Mouse (Mus musculus): ENCODE data around the gene Dppa2. TPM values are rescaled to one million over a fixed set of nuclear protein-coding genes. Genes with fewer than 3 reads are reported as not detected.
"Not testable (repeated sequence)": the region's sequence is repeated elsewhere in the genome, so short reads cannot be mapped to it uniquely, and the experiment has no call there.

Dppa2 gene
- not detected for polyA plus RNA-seq (2017; shearing (Covaris generic))

- ATAC-seq: no peak
Observed at GRCm38 (mm10) chr16:48303509-48303908, at the start of gene Dppa2. Dppa2 (plus strand) TSS chr16:48303908.

- no peak for ATAC-seq
Observed at GRCm38 (mm10) chr16:48254584-48254983, 49.1 kb upstream of the Dppa2 start.

GRCm38 (mm10) chr16:48259519-48259918, 44.2 kb upstream of the Dppa2 start:
- ATAC-seq: no peak

GRCm38 (mm10) chr16:48262901-48263300, 40.8 kb upstream of the Dppa2 start:
- ATAC-seq: no peak

GRCm38 (mm10) chr16:48265856-48266255, 37.9 kb upstream of the Dppa2 start:
- no peak for ATAC-seq

- ATAC-seq: no peak
Observed at GRCm38 (mm10) chr16:48276940-48277339, 26.8 kb upstream of the Dppa2 start.

GRCm38 (mm10) chr16:48280883-48281282, 22.8 kb upstream of the Dppa2 start:
- ATAC-seq: no peak

GRCm38 (mm10) chr16:48282801-48283200, 20.9 kb upstream of the Dppa2 start:
- no peak for ATAC-seq

- no peak for ATAC-seq
Observed at GRCm38 (mm10) chr16:48283517-48283916, 20.2 kb upstream of the Dppa2 start, which contains the start of gene Dppa4. Dppa4 (plus strand) TSS chr16:48283733.

- no peak for ATAC-seq
Observed at GRCm38 (mm10) chr16:48285517-48285916, 18.2 kb upstream of the Dppa2 start.

- ATAC-seq: no peak
Observed at GRCm38 (mm10) chr16:48297384-48298136, 6.1 kb upstream of the Dppa2 start.

- ATAC-seq: no peak
Observed at GRCm38 (mm10) chr16:48299884-48300283, 3.8 kb upstream of the Dppa2 start.

GRCm38 (mm10) chr16:48303983-48304382, 275 bp downstream of the Dppa2 start:
- no peak for ATAC-seq

GRCm38 (mm10) chr16:48308916-48309315, 5.2 kb downstream of the Dppa2 start:
- ATAC-seq: not testable (repeated sequence)

GRCm38 (mm10) chr16:48309912-48310630, 6.4 kb downstream of the Dppa2 start:
- no peak for ATAC-seq

- no peak for ATAC-seq
Observed at GRCm38 (mm10) chr16:48315294-48315693, 11.6 kb downstream of the Dppa2 start.

GRCm38 (mm10) chr16:48320781-48321180, 17.1 kb downstream of the Dppa2 start:
- ATAC-seq: no peak

GRCm38 (mm10) chr16:48323133-48323532, 19.4 kb downstream of the Dppa2 start:
- ATAC-seq: no peak

GRCm38 (mm10) chr16:48323602-48324345, 20.1 kb downstream of the Dppa2 start:
- ATAC-seq: no peak

GRCm38 (mm10) chr16:48326903-48327302, 23.2 kb downstream of the Dppa2 start:
- no peak for ATAC-seq

GRCm38 (mm10) chr16:48328420-48328819, 24.7 kb downstream of the Dppa2 start:
- no peak for ATAC-seq

- ATAC-seq: no peak
Observed at GRCm38 (mm10) chr16:48331822-48332221, 28.1 kb downstream of the Dppa2 start.

GRCm38 (mm10) chr16:48335326-48335725, 31.6 kb downstream of the Dppa2 start:
- no peak for ATAC-seq
